Comparison of ENCODE assay signal across 5 mouse cellular contexts in genomic region chr3:81838121-81838520, GRCm38 (mm10).
DNase-seq lines count a peak whose midpoint lies in the region.

No protein-coding gene starts in this region.

- DNase-seq in 416B (ENCODE audit: low read depth) (peak; percentile 28), ES-CJ7 (ENCODE audit: low read depth, low spot score) (peak; percentile 35), MEL-GATA-1-ER (ENCODE audit: extremely low read depth, low read depth) (peak; percentile 12), ZHBTc4 (ENCODE audit: low read depth, low spot score) (peak; percentile 42)
- peak; percentile 6 to 27 for DNase-seq in B cell, adult 2 months

Comparison
In these comparisons a context has a peak if more than half of its experiments do, and no peak if none do; other contexts are left out.
1. Peak in every context shown above with its lines: DNase-seq.